Mouse (Mus musculus): ENCODE measurements around the gene Cenpb. TPM values are rescaled to one million over a fixed set of nuclear protein-coding genes. Genes with fewer than 3 reads are reported as not detected.

The Cenpb gene
- total RNA-seq, 1 experiment from 2014 or later: 65.6 TPM

DNA sequence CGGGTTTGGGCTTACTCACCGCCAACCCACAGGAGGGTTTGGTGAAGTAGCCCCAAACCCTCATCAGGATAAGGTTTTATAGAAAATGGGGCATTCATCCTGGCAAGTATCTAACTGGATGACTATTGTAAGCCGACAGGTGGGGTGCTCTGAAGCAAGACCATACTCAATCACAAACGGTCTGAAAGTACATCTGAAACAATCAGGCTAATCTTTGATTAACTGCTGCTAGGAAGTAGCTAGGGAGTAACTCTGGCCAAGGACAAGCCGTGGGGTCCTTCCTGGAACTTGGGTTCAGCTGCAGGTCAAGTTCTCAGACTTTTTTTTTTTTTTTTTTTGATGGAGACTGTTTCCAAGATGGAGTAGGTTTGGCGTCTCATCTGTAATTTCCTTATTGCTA, 11.9 kb downstream of the Cenpb start:
- no peak for DNase-seq

- no peak for DNase-seq
These were observed 13.7 kb downstream of the Cenpb start for GRCm38 (mm10) chr2:131166172-131166571.

- no peak for DNase-seq
These were observed 15.9 kb downstream of the Cenpb start for GRCm38 (mm10) chr2:131163924-131164323.

DNA sequence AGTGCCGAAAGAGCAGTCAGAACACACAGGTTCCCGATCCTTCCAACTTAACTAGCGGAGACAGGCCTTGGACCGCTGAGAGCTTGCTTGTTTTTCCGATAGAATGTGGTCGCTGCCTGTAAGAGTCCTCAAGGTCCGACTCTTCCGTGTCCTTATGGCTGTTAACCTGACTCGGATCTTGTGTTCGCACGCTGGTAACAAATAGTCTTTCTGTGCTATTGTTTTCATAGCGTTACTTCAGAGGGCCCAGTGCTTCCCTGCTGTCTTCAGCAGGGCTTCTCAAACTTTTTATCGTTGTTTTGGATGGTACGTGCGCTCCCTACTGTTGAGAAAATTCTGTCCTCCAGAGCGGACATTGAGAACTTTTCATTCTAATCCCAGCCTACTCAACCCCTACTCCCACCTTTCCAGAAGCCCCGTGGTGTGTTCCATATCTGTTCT, 19.2 kb downstream of the Cenpb start:
- no peak for DNase-seq

GRCm38 (mm10) chr2:131159938-131160581, 19.8 kb downstream of the Cenpb start, which contains the start of gene 1700037H04Rik:
1700037H04Rik (minus strand) TSS chr2:131160081.
- peak; percentile 98 for DNase-seq

GRCm38 (mm10) chr2:131159491-131159910, 20.4 kb downstream of the Cenpb start:
- peak; percentile 57 for DNase-seq

DNA sequence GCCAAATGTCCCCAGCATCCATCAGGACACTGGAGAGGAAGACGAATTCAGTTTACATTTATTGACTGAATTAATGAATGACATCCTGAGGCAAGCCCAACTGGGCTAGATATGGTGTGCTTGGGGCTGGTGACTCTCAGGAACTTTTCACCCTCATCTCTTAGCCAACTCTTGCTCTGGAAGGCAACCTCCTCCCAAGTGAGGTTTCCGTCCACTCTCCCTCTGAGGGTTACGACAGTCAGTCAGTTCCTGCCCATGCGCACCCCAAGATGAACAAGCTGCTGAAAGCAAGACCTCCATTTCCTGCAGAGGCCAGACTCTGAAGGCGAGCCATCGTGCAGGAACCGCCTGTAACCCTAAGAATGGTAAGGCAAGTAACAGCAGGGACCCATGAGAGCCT, 22.9 kb downstream of the Cenpb start:
- DNase-seq: no peak

- no peak for DNase-seq
These were observed 25.8 kb downstream of the Cenpb start for GRCm38 (mm10) chr2:131154036-131154435.

DNA sequence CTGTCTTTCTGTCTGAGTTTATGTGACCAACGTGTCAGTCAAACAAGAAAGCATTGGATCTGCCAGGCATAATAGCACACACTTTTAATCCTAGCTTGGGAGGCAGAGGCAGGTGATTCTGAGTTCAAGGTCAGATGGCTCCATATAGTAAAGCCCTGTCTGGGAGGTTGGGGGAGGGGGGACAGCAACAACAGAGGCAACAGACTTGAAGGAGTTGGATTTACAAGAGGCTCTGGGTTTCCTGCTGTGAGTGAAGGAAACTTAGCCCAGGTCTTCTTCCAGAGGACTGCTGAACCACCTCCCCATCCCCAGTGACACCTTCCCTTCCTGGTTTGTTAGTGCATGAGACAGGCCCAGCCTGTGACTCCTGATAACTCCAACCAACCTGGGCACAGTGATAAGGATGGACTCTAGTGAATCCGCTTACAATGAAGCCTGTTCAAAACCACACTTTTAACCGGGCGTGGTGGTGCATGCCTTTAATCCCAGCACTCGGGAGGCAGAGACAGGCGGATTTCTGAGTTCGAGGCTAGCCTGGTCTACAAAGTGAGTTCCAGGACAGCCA, 27.6 kb downstream of the Cenpb start:
- no peak for DNase-seq

DNA sequence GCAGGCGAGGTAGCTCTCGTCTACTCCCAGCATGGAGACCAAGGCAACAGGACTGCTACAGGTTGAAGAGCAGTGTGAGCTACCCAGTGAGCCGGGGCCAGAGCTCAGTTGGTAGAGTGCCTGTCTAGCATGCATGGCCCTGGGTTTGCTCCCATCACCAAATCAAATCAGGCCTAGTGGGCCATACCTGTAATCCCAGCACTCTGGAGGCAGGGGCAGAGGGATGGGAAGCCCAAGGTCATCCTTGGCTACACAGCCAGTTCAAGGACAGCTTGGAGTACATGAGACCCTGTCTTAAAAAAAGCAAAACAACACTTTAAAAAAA, 30.7 kb downstream of the Cenpb start:
- DNase-seq: no peak

GRCm38 (mm10) chr2:131148353-131149253, 31.3 kb downstream of the Cenpb start:
- DNase-seq: peak; percentile 49

GRCm38 (mm10) chr2:131147043-131147365, 32.9 kb downstream of the Cenpb start:
- no peak for DNase-seq

GRCm38 (mm10) chr2:131146193-131147042, 33.4 kb downstream of the Cenpb start:
- no peak for DNase-seq

- no peak for DNase-seq
These were observed 34.3 kb downstream of the Cenpb start for GRCm38 (mm10) chr2:131145536-131145935.

DNA sequence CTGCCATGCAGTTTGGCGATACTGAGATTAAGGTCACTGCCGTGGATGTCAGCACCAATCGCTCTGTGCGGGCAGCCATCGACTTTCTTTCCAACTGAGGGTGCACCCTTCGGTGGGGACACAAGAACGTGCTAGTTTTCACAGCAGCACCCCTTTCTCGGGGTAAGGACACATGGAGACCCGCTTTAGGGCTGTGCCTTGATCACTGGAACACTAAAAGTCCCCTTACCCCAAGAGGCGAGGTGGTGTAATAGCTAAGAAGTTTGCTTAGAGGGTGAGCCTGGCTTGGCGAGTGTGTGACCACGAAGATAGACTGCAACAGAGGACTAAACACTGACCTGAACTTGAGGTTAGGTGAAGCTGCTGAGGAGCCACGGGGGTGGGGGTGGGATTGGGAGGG, 34.7 kb downstream of the Cenpb start:
- no peak for DNase-seq

GRCm38 (mm10) chr2:131143007-131143780, 36.7 kb downstream of the Cenpb start:
- no peak for DNase-seq

GRCm38 (mm10) chr2:131142592-131142991, 37.3 kb downstream of the Cenpb start:
- DNase-seq: peak; percentile 91

- DNase-seq: no peak
These were observed 38.4 kb downstream of the Cenpb start for GRCm38 (mm10) chr2:131141336-131141986.

GRCm38 (mm10) chr2:131140533-131140905, 39.3 kb downstream of the Cenpb start:
- no peak for DNase-seq

DNA sequence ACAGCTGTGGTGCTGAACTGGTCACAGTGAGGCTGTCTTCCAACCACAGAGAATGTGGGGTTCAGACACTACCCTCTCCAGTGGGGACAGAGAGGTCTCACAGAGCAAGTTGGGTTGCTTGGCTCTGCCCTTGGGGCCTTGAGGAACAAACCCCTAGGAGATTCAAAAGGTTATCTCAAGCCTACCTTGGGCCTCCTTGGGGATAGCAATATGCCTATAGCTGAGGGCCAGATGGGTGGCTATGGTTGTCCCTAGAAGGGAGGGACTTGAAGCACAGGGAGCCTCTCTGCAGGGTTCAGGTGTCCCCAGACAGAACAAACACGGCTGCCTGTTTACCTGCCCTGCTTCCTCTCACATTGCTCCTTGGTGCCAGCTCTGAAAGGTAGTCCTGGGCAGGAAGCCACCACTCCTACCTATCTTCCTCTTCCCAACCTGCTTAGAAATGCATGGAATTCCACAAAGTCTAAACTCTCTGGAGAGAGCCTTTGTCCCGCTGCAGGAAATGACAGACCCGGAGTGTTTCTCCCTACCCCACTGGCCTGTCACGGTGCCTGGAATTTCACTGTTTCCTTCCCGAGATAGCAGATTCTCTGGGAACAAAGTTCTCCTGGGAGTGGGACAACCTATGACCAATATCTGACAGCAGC, 39.9 kb downstream of the Cenpb start:
- DNase-seq: no peak

DNA sequence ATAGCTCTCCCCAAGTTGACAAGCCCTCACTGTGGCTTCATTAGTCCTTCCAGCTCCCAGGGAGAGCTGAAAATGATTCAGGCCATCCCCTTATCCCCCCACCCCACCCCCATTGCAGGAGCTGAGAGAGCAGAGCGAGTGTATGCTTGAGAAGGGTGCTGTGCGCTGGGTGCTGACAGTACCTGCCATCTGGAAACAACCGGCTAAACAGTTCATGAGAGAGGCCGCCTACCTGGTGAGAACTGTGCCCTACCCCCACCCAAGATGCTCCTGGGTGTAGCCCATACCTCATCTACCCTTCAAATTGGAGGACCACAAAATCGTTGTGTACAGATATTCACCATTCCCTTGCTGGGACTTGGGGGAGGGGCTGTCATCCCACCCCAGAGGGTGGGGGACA, 40.6 kb downstream of the Cenpb start:
- DNase-seq: no peak
